Mouse (Mus musculus): ENCODE results near the gene Pik3cb.
A peak's percentile ranks its signal among the peaks of the same experiment; 100 is the strongest.

Pik3cb gene

GRCm38 (mm10) chr9:99140063-99140882 lies at the start of gene Pik3cb:
Pik3cb (minus strand) TSS chr9:99140621.
- DNase-seq (ENCODE audit: low spot score in 2 of 2): peak; percentile 95 to 99

GRCm38 (mm10) chr9:99183043-99183670 lies 42.7 kb upstream of the Pik3cb start:
- no peak for DNase-seq (ENCODE audit: low spot score in 2 of 2)

GRCm38 (mm10) chr9:99182121-99182520 lies 41.7 kb upstream of the Pik3cb start:
- no peak for DNase-seq (ENCODE audit: low spot score in 2 of 2)

- DNase-seq (ENCODE audit: low spot score in 2 of 2): no peak
Observed at GRCm38 (mm10) chr9:99180272-99180671, 39.9 kb upstream of the Pik3cb start.

GRCm38 (mm10) chr9:99178736-99179135 lies 38.3 kb upstream of the Pik3cb start:
- DNase-seq (ENCODE audit: low spot score in 2 of 2): no peak

GRCm38 (mm10) chr9:99175774-99176173 lies 35.4 kb upstream of the Pik3cb start:
- DNase-seq (ENCODE audit: low spot score in 2 of 2): no peak

- DNase-seq (ENCODE audit: low spot score in 2 of 2): no peak
Observed at GRCm38 (mm10) chr9:99172811-99173210, 32.4 kb upstream of the Pik3cb start.

GRCm38 (mm10) chr9:99171186-99171585 lies 30.8 kb upstream of the Pik3cb start:
- DNase-seq (ENCODE audit: low spot score in 2 of 2): no peak

GRCm38 (mm10) chr9:99169029-99169428 lies 28.6 kb upstream of the Pik3cb start:
- no peak for DNase-seq (ENCODE audit: low spot score in 2 of 2)

GRCm38 (mm10) chr9:99166946-99167345 lies 26.5 kb upstream of the Pik3cb start:
- DNase-seq (ENCODE audit: low spot score in 2 of 2): peak in 1 of 2 experiments; percentile 24

GRCm38 (mm10) chr9:99165956-99166355 lies 25.5 kb upstream of the Pik3cb start:
- DNase-seq (ENCODE audit: low spot score in 2 of 2): no peak

GRCm38 (mm10) chr9:99164664-99165226 lies 24.3 kb upstream of the Pik3cb start:
- no peak for DNase-seq (ENCODE audit: low spot score in 2 of 2)

GRCm38 (mm10) chr9:99164148-99164503 lies 23.7 kb upstream of the Pik3cb start:
- DNase-seq (ENCODE audit: low spot score in 2 of 2): no peak

GRCm38 (mm10) chr9:99163420-99164147 lies 23.2 kb upstream of the Pik3cb start:
- DNase-seq (ENCODE audit: low spot score in 2 of 2): no peak

- DNase-seq (ENCODE audit: low spot score in 2 of 2): no peak
Observed at GRCm38 (mm10) chr9:99162839-99163238, 22.4 kb upstream of the Pik3cb start.

- DNase-seq (ENCODE audit: low spot score in 2 of 2): no peak
Observed at GRCm38 (mm10) chr9:99160780-99161179, 20.4 kb upstream of the Pik3cb start.

- DNase-seq (ENCODE audit: low spot score in 2 of 2): no peak
Observed at GRCm38 (mm10) chr9:99159932-99160331, 19.5 kb upstream of the Pik3cb start.

GRCm38 (mm10) chr9:99158708-99159107 lies 18.3 kb upstream of the Pik3cb start:
- no peak for DNase-seq (ENCODE audit: low spot score in 2 of 2)

- no peak for DNase-seq (ENCODE audit: low spot score in 2 of 2)
Observed at GRCm38 (mm10) chr9:99158203-99158632, 17.8 kb upstream of the Pik3cb start.

- no peak for DNase-seq (ENCODE audit: low spot score in 2 of 2)
Observed at GRCm38 (mm10) chr9:99153655-99154054, 13.2 kb upstream of the Pik3cb start.

- DNase-seq (ENCODE audit: low spot score in 2 of 2): no peak
Observed at GRCm38 (mm10) chr9:99152699-99153490, 12.5 kb upstream of the Pik3cb start.

All from urinary bladder, postnatal 4 days (tissue).